Comparison of ENCODE assay signal across 8 mouse cellular contexts in the genomic region with DNA sequence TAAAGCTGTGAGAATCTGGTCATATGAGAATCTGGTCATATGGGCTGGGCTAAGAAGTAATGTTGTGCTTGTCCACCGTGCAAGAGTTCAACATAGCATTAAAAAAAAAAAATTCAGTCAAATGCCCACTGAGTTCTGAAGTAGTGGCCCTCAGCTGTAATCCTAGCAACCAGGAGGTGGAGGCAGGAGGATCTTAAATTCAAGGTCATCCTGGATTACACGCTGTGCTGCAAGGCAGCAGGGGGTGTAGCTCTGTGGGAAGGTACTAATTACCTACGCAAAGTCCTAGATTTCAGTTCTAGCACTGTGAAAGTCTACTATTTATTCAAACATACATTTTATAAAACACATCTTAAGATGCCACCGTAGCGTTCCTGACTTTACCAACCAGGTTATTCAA. TPM values are rescaled to one million over a fixed set of nuclear protein-coding genes. Genes with fewer than 3 reads are reported as not detected.
DNase-seq lines count a peak whose midpoint lies in the region; ATAC-seq and TF ChIP-seq lines count a peak whose summit lies in the region.

No protein-coding gene starts in this region.

- 0 out of 2 replicates have a peak, but pooled peaks have one; percentile 4 for ATAC-seq in hindbrain, embryonic 14.5 days (ENCODE audit: low FRiP score)
- no peak for ATAC-seq in midbrain, embryonic 15.5 days (replicated peaks)

- no peak for TF ChIP-seq CTCF in kidney, adult 2 months (conservative IDR thresholded peaks at IDR 0.05; ENCODE audit: insufficient read depth, insufficient read length, low read depth, low read length)

- H3K36me3 ChIP-seq in kidney, adult 2 months (ENCODE audit: control insufficient read depth, insufficient read depth, low read length): peaks cover 4% of the 10 kb centered on the region
- H3K36me3 ChIP-seq in hindbrain, embryonic 14.5 days (replicated peaks; ENCODE audit: control insufficient read depth, insufficient read depth): peaks cover 11% of the 10 kb centered on the region
- H3K36me3 ChIP-seq in midbrain, embryonic 15.5 days (replicated peaks): 0 out of 2 replicates have a peak, but pooled peaks cover 2% of the 10 kb centered on the region

- no peak for TF ChIP-seq POLR2A in kidney, adult 2 months (IDR thresholded peaks at IDR 0.05; ENCODE audit: low read depth, low read length)

- no peaks in the 10 kb centered on the region for H3K9me3 ChIP-seq in hindbrain, embryonic 14.5 days (ENCODE audit: control insufficient read depth, low read length)
- H3K9me3 ChIP-seq in midbrain, embryonic 15.5 days: no peaks in the 10 kb centered on the region

- H3K4me1 ChIP-seq in kidney, adult 2 months (ENCODE audit: control insufficient read depth, insufficient read depth, low read length): peaks cover 5% of the 10 kb centered on the region; the same call in 1 of the 2 replicates
- H3K4me1 ChIP-seq in hindbrain, embryonic 14.5 days (replicated peaks; ENCODE audit: control insufficient read depth, insufficient read depth, low read length): peaks cover 11% of the 10 kb centered on the region
- peaks cover 19% of the 10 kb centered on the region for H3K4me1 ChIP-seq in midbrain, embryonic 15.5 days

- DNase-seq in kidney, adult 2 months: no peak
- DNase-seq in kidney, postnatal 36 days: no peak
- peak; percentile 36 for DNase-seq in ZHBTc4 (ENCODE audit: low read depth, low spot score)
- no peak for DNase-seq in hindbrain, embryonic 14.5 days (ENCODE audit: low spot score)
- no peak for DNase-seq in urinary bladder, adult 18-20 months (ENCODE audit: low spot score in 2 of 2)
- DNase-seq in left cerebral cortex, postnatal 14 days (ENCODE audit: low spot score in 2 of 2): no peak
- DNase-seq in left cerebral cortex, adult 11 months (ENCODE audit: low spot score): no peak

- peak overlapping the region; percentile 77 for H3K4me2 ChIP-seq in hindbrain, embryonic 14.5 days (replicated peaks)
- H3K4me2 ChIP-seq in midbrain, embryonic 15.5 days: peak overlapping the region; percentile 68

- intact Hi-C loops in left cerebral cortex, postnatal 14 days (cut with DNase I): no loop called here

- H3K9ac ChIP-seq in hindbrain, embryonic 14.5 days: peak overlapping the region; percentile 70
- H3K9ac ChIP-seq in midbrain, embryonic 15.5 days: peak overlapping the region; percentile 72

- whole genome bisulfite sequencing in kidney, adult 2 months: 5% methylated on average over 5 of the region's 5 CpGs
- 16% methylated on average over 5 of the region's 5 CpGs for WGBS in hindbrain, embryonic 14.5 days
- 4% methylated on average over 5 of the region's 5 CpGs for WGBS in midbrain, embryonic 15.5 days

- H3K4me3 ChIP-seq in kidney, adult 2 months (ENCODE audit: insufficient read depth, low read depth, low read length): peak overlapping the region; percentile 99
- peak overlapping the region; percentile 57 for H3K4me3 ChIP-seq in hindbrain, embryonic 14.5 days (replicated peaks; ENCODE audit: low read length)
- H3K4me3 ChIP-seq in midbrain, embryonic 15.5 days: peak overlapping the region; percentile 58

- H3K27ac ChIP-seq in kidney, adult 2 months (ENCODE audit: insufficient read depth, low read depth, low read length): no peak overlapping the region
- H3K27ac ChIP-seq in hindbrain, embryonic 14.5 days: 0 out of 2 replicates have a peak overlapping the region, but pooled peaks have one; percentile 82
- H3K27ac ChIP-seq in midbrain, embryonic 15.5 days: no peak overlapping the region

- H3K27me3 ChIP-seq in kidney, adult 2 months (replicated peaks; ENCODE audit: control insufficient read depth, insufficient read depth, low read length): no peaks in the 10 kb centered on the region
- no peaks in the 10 kb centered on the region for H3K27me3 ChIP-seq in hindbrain, embryonic 14.5 days (ENCODE audit: control insufficient read depth, insufficient read depth, low read length)
- no peaks in the 10 kb centered on the region for H3K27me3 ChIP-seq in midbrain, embryonic 15.5 days (replicated peaks)

RNA-seq across cellular contexts. Expression of gene Actr6, which starts 0.8 kb away (rescaled TPM):
- polyA plus RNA-seq in kidney, adult 2 months (2012; rRNA removed): 1.7 and 3.0 TPM in 2 replicates
- polyA plus RNA-seq in hindbrain, embryonic 14.5 days (2014; fragmentation: Nextera tagmentation; extraction: Ambion mirVana): 53.2 and 58.4 TPM in 2 replicates
- 47.7 and 55.6 TPM in 2 replicates for polyA plus RNA-seq in midbrain, embryonic 15.5 days (2015; fragmentation: Nextera tagmentation; extraction: Ambion mirVana)
- 10 to 100 TPM; 22.5 to 23.1 TPM for total RNA-seq in left cerebral cortex, postnatal 14 days (2021)

RNA-seq across cellular contexts. Expression of gene Uhrf1bp1l, which starts 13.4 kb away (rescaled TPM):
- 24.3 and 25.9 TPM in 2 replicates for polyA plus RNA-seq in kidney, adult 2 months (2012; rRNA removed)
- 34.8 and 35.9 TPM in 2 replicates for polyA plus RNA-seq in hindbrain, embryonic 14.5 days (2014; fragmentation: Nextera tagmentation; extraction: Ambion mirVana)
- 30.0 TPM in 2 replicates for polyA plus RNA-seq in midbrain, embryonic 15.5 days (2015; fragmentation: Nextera tagmentation; extraction: Ambion mirVana)
- 10 to 100 TPM; 88.6 to 90.2 TPM for total RNA-seq in left cerebral cortex, postnatal 14 days (2021)

RNA-seq across cellular contexts. Expression of gene Scyl2, which starts 45.3 kb away (rescaled TPM):
- 20.9 and 21.3 TPM in 2 replicates for polyA plus RNA-seq in kidney, adult 2 months (2012; rRNA removed)
- polyA plus RNA-seq in hindbrain, embryonic 14.5 days (2014; fragmentation: Nextera tagmentation; extraction: Ambion mirVana): 15.6 and 18.5 TPM in 2 replicates
- 9.1 and 10.1 TPM in 2 replicates for polyA plus RNA-seq in midbrain, embryonic 15.5 days (2015; fragmentation: Nextera tagmentation; extraction: Ambion mirVana)
- 10 to 100 TPM; 33.0 to 33.5 TPM for total RNA-seq in left cerebral cortex, postnatal 14 days (2021)

Comparison
In these comparisons a context has a peak if more than half of its experiments do, and no peak if none do; other contexts are left out.
1. RNA of gene Actr6, which starts 0.8 kb away (polyA plus RNA-seq): 53.2 to 58.4 TPM in hindbrain, embryonic 14.5 days and 47.7 to 55.6 TPM in midbrain, embryonic 15.5 days; 1.7 to 3.0 TPM in kidney, adult 2 months; every median in the first group is over 10 times any median in the second.
2. Peak in every context shown above with its lines, with median percentiles within 50 percentile points of each other: H3K4me3 ChIP-seq.